Mouse (Mus musculus) liver, postnatal 0 days (tissue): ENCODE data around the gene Tarbp1.

Source experiments
- CTCF ChIP-seq: sonication (generic); IDR thresholded peaks from 2 replicates; pipeline ENCODE4 v1.5.1; 2016; ENCODE audit warnings: antibody characterized with exemption, low read depth
- EP300 ChIP-seq: IDR thresholded peaks from 2 replicates; pipeline ENCODE4 v1.6.1; 2016; ENCODE audit warnings: antibody characterized with exemption, low read depth, mild to moderate bottlenecking

- no peak for TF ChIP-seq CTCF
- no peak for TF ChIP-seq EP300
Measured at GRCm38 (mm10) chr8:126429635-126430034, 45.2 kb downstream of the Tarbp1 start.
